Mouse (Mus musculus): ENCODE measurements around the gene Yaf2. TPM values are rescaled to one million over a fixed set of nuclear protein-coding genes. Genes with fewer than 3 reads are reported as not detected.

Yaf2 gene
- polyA plus RNA-seq, 1 experiment from 2014 or later, result 31.4 TPM

GRCm38 (mm10) chr15:93274679-93275583 is 61.8 kb downstream of the Yaf2 start, which contains the start of gene Gxylt1:
Gxylt1 (minus strand) TSS chr15:93275179.
- no peaks in the 10 kb centered on the region for H3K27me3 ChIP-seq (replicated peaks; ENCODE audit: control insufficient read depth, insufficient read depth, low read length)
- peak within 1 kb of the TSS; percentile 76 for H3K4me3 ChIP-seq (ENCODE audit: low read length)
- H3K36me3 ChIP-seq (ENCODE audit: control insufficient read depth, insufficient read depth, low read length), result no peaks in the 10 kb centered on the region
- under 1% methylated on average over 93 of the region's 93 CpGs for WGBS
- peaks cover 22% of the 10 kb centered on the region for H3K4me1 ChIP-seq (ENCODE audit: control insufficient read depth, insufficient read depth, low read length)
- peak within 1 kb of the TSS; percentile 95 for H3K4me2 ChIP-seq (ENCODE audit: low read depth, low read length)
- no peaks in the 10 kb centered on the region for H3K9me3 ChIP-seq (ENCODE audit: control insufficient read depth, low read length)
- peak within 1 kb of the TSS; percentile 88 for H3K27ac ChIP-seq (ENCODE audit: low read length)
- peak within 1 kb of the TSS; percentile 83 for H3K9ac ChIP-seq (ENCODE audit: low read depth, low read length)
- peak; percentile 98 for ATAC-seq

- WGBS, result 39% methylated on average over 19 of the region's 19 CpGs
- Histone ChIP-seq H3K9ac (ENCODE audit: low read depth, low read length) (peak overlapping the region; percentile 83), H3K27ac (ENCODE audit: low read length) (no peak overlapping the region; the same call in 1 of the 2 replicates), H3K4me2 (ENCODE audit: low read depth, low read length) (peak overlapping the region; percentile 80), H3K36me3 (ENCODE audit: control insufficient read depth, insufficient read depth, low read length) (no peaks in the 10 kb centered on the region; the same call in 1 of the 2 replicates), H3K4me1 (ENCODE audit: control insufficient read depth, insufficient read depth, low read length) (peaks cover 22% of the 10 kb centered on the region), H3K27me3 (replicated peaks; ENCODE audit: control insufficient read depth, insufficient read depth, low read length) (no peaks in the 10 kb centered on the region), H3K4me3 (ENCODE audit: low read length) (peak overlapping the region; percentile 76), H3K9me3 (ENCODE audit: control insufficient read depth, low read length) (no peaks in the 10 kb centered on the region)
- no peak for ATAC-seq
These were observed 62.7 kb downstream of the Yaf2 start for GRCm38 (mm10) chr15:93273788-93274678.

- Histone ChIP-seq H3K27me3 (replicated peaks; ENCODE audit: control insufficient read depth, insufficient read depth, low read length) (no peaks in the 10 kb centered on the region), H3K27ac (ENCODE audit: low read length) (peak overlapping the region; percentile 7; the same call in 1 of the 2 replicates), H3K4me3 (ENCODE audit: low read length) (no peak overlapping the region), H3K9me3 (ENCODE audit: control insufficient read depth, low read length) (no peaks in the 10 kb centered on the region), H3K4me2 (ENCODE audit: low read depth, low read length) (peak overlapping the region; percentile 6; the same call in 1 of the 2 replicates), H3K4me1 (ENCODE audit: control insufficient read depth, insufficient read depth, low read length) (peaks cover 22% of the 10 kb centered on the region), H3K9ac (ENCODE audit: low read depth, low read length) (peak overlapping the region; percentile 27; the same call in 1 of the 2 replicates), H3K36me3 (ENCODE audit: control insufficient read depth, insufficient read depth, low read length) (no peaks in the 10 kb centered on the region; the same call in 1 of the 2 replicates)
- WGBS, result 72% methylated on average over 9 of the region's 9 CpGs
- no peak for ATAC-seq
These were observed 63.8 kb downstream of the Yaf2 start for GRCm38 (mm10) chr15:93272948-93273347.

GRCm38 (mm10) chr15:93270289-93270855 is 66.4 kb downstream of the Yaf2 start:
- ATAC-seq, result no peak
- H3K4me3 ChIP-seq (ENCODE audit: low read length), result no peak overlapping the region
- H3K9ac ChIP-seq (ENCODE audit: low read depth, low read length), result no peak overlapping the region
- H3K27ac ChIP-seq (ENCODE audit: low read length), result no peak overlapping the region
- peaks cover 17% of the 10 kb centered on the region for H3K4me1 ChIP-seq (ENCODE audit: control insufficient read depth, insufficient read depth, low read length)
- no peaks in the 10 kb centered on the region for H3K9me3 ChIP-seq (ENCODE audit: control insufficient read depth, low read length)
- no peaks in the 10 kb centered on the region for H3K27me3 ChIP-seq (replicated peaks; ENCODE audit: control insufficient read depth, insufficient read depth, low read length)
- H3K36me3 ChIP-seq (ENCODE audit: control insufficient read depth, insufficient read depth, low read length), result no peaks in the 10 kb centered on the region; the same call in 1 of the 2 replicates
- H3K4me2 ChIP-seq (ENCODE audit: low read depth, low read length), result no peak overlapping the region
- WGBS, result 73% methylated on average over 9 of the region's 9 CpGs

- no peak for ATAC-seq
- Histone ChIP-seq H3K4me2 (ENCODE audit: low read depth, low read length) (no peak overlapping the region), H3K9ac (ENCODE audit: low read depth, low read length) (no peak overlapping the region), H3K4me1 (ENCODE audit: control insufficient read depth, insufficient read depth, low read length) (peaks cover 17% of the 10 kb centered on the region), H3K4me3 (ENCODE audit: low read length) (no peak overlapping the region), H3K36me3 (ENCODE audit: control insufficient read depth, insufficient read depth, low read length) (no peaks in the 10 kb centered on the region; the same call in 1 of the 2 replicates), H3K27me3 (replicated peaks; ENCODE audit: control insufficient read depth, insufficient read depth, low read length) (no peaks in the 10 kb centered on the region), H3K9me3 (ENCODE audit: control insufficient read depth, low read length) (no peaks in the 10 kb centered on the region), H3K27ac (ENCODE audit: low read length) (no peak overlapping the region)
- 92% methylated on average over 7 of the region's 7 CpGs for WGBS
These were observed 67.2 kb downstream of the Yaf2 start for GRCm38 (mm10) chr15:93269572-93269971.

GRCm38 (mm10) chr15:93268001-93268400 is 68.7 kb downstream of the Yaf2 start:
- 93% methylated on average over 1 of the region's 1 CpGs for WGBS
- no peaks in the 10 kb centered on the region for H3K27me3 ChIP-seq (replicated peaks; ENCODE audit: control insufficient read depth, insufficient read depth, low read length)
- no peak for ATAC-seq
- no peak overlapping the region for H3K4me3 ChIP-seq (ENCODE audit: low read length)
- H3K4me2 ChIP-seq (ENCODE audit: low read depth, low read length), result no peak overlapping the region
- peaks cover 9% of the 10 kb centered on the region for H3K4me1 ChIP-seq (ENCODE audit: control insufficient read depth, insufficient read depth, low read length)
- no peaks in the 10 kb centered on the region; the same call in 1 of the 2 replicates for H3K36me3 ChIP-seq (ENCODE audit: control insufficient read depth, insufficient read depth, low read length)
- H3K9ac ChIP-seq (ENCODE audit: low read depth, low read length), result no peak overlapping the region
- H3K27ac ChIP-seq (ENCODE audit: low read length), result no peak overlapping the region
- no peaks in the 10 kb centered on the region for H3K9me3 ChIP-seq (ENCODE audit: control insufficient read depth, low read length)

- WGBS, result 73% methylated on average over 8 of the region's 8 CpGs
- H3K9me3 ChIP-seq (ENCODE audit: control insufficient read depth, low read length), result no peaks in the 10 kb centered on the region
- no peak overlapping the region for H3K9ac ChIP-seq (ENCODE audit: low read depth, low read length)
- ATAC-seq, result no peak
- H3K27ac ChIP-seq (ENCODE audit: low read length), result no peak overlapping the region
- peaks cover 4% of the 10 kb centered on the region for H3K4me1 ChIP-seq (ENCODE audit: control insufficient read depth, insufficient read depth, low read length)
- no peaks in the 10 kb centered on the region; the same call in 1 of the 2 replicates for H3K36me3 ChIP-seq (ENCODE audit: control insufficient read depth, insufficient read depth, low read length)
- no peak overlapping the region for H3K4me2 ChIP-seq (ENCODE audit: low read depth, low read length)
- H3K4me3 ChIP-seq (ENCODE audit: low read length), result no peak overlapping the region
- H3K27me3 ChIP-seq (replicated peaks; ENCODE audit: control insufficient read depth, insufficient read depth, low read length), result no peaks in the 10 kb centered on the region
These were observed 69.3 kb downstream of the Yaf2 start for GRCm38 (mm10) chr15:93267479-93267878.

GRCm38 (mm10) chr15:93266361-93266760 is 70.4 kb downstream of the Yaf2 start:
- 85% methylated on average over 16 of the region's 16 CpGs for WGBS
- ATAC-seq, result no peak
- H3K36me3 ChIP-seq (ENCODE audit: control insufficient read depth, insufficient read depth, low read length), result no peaks in the 10 kb centered on the region; the same call in 1 of the 2 replicates
- no peak overlapping the region for H3K4me2 ChIP-seq (ENCODE audit: low read depth, low read length)
- no peak overlapping the region for H3K4me3 ChIP-seq (ENCODE audit: low read length)
- H3K27ac ChIP-seq (ENCODE audit: low read length), result no peak overlapping the region
- H3K9ac ChIP-seq (ENCODE audit: low read depth, low read length), result no peak overlapping the region
- no peaks in the 10 kb centered on the region for H3K27me3 ChIP-seq (replicated peaks; ENCODE audit: control insufficient read depth, insufficient read depth, low read length)
- H3K4me1 ChIP-seq (ENCODE audit: control insufficient read depth, insufficient read depth, low read length), result no peaks in the 10 kb centered on the region; the same call in 1 of the 2 replicates
- H3K9me3 ChIP-seq (ENCODE audit: control insufficient read depth, low read length), result no peaks in the 10 kb centered on the region

Measured in intestine, embryonic 16.5 days (tissue).